Mouse (Mus musculus) thymus, adult 2 months (tissue): ENCODE measurements around the gene Gm44805.

ENCODE experiments used
- CTCF ChIP-seq: fragments of 200-500 bp; IDR thresholded peaks from 2 replicates; pipeline ENCODE4 v1.5.1; 2012; ENCODE audit warnings: mild to moderate bottlenecking, control low read depth, low read length, moderate library complexity, borderline replicate concordance; ENCODE audit not compliant: control insufficient read depth, poor library complexity, insufficient read depth; ENCODE audit errors: extremely low read depth
- POLR2A ChIP-seq: fragments of 200-500 bp; IDR thresholded peaks from 2 replicates; pipeline ENCODE4 v1.6.1; 2012; ENCODE audit warnings: mild to moderate bottlenecking, low read length, control low read depth, moderate library complexity; ENCODE audit not compliant: control insufficient read depth, poor library complexity, insufficient read depth; ENCODE audit errors: extremely low read depth

- TF ChIP-seq POLR2A (no peak), CTCF (no peak)
Measured at GRCm38 (mm10) chr7:19726541-19726940, 45.3 kb upstream of the Gm44805 start.
